In genomic region chr7:101837154-101837605, GRCm38 (mm10) we compare ENCODE assay signal across 8 mouse cellular contexts. TPM values are rescaled to one million over a fixed set of nuclear protein-coding genes. Genes with fewer than 3 reads are reported as not detected.
DNase-seq lines count a peak whose midpoint lies in the region; ATAC-seq lines count a peak whose summit lies in the region.

No protein-coding gene starts in this region.

- peaks cover 9% of the 10 kb centered on the region; the same call in 1 of the 2 replicates for H3K36me3 ChIP-seq in erythroblast, embryonic 14.5 days (ENCODE audit: control insufficient read depth)
- no peaks in the 10 kb centered on the region for H3K36me3 ChIP-seq in midbrain, embryonic 16.5 days (ENCODE audit: control insufficient read depth, insufficient read depth, low read length)

- H3K9me3 ChIP-seq in erythroblast, embryonic 14.5 days (ENCODE audit: control insufficient read depth, low read length), result no peaks in the 10 kb centered on the region
- H3K9me3 ChIP-seq in midbrain, embryonic 16.5 days (replicated peaks; ENCODE audit: control insufficient read depth, low read length, poor library complexity, severe bottlenecking), result no peaks in the 10 kb centered on the region

- peaks cover 23% of the 10 kb centered on the region for H3K4me1 ChIP-seq in erythroblast, embryonic 14.5 days (ENCODE audit: control insufficient read depth)
- H3K4me1 ChIP-seq in midbrain, embryonic 16.5 days (ENCODE audit: control insufficient read depth, insufficient read depth, low read length), result peaks cover 12% of the 10 kb centered on the region

- peak overlapping the region; percentile 97 for H3K4me2 ChIP-seq in midbrain, embryonic 16.5 days (ENCODE audit: low read length)

- peak overlapping the region; percentile 75 for H3K9ac ChIP-seq in midbrain, embryonic 16.5 days (ENCODE audit: low read depth, low read length)

- WGBS in midbrain, embryonic 16.5 days, result under 1% methylated on average over 20 of the region's 20 CpGs

- DNase-seq in thymus, postnatal 4 days, result peak; percentile 29
- no peak for DNase-seq in thymus, postnatal 36 days
- no peak for DNase-seq in spleen, adult 18-20 months
- DNase-seq in spleen, postnatal 14 days (ENCODE audit: low spot score in 2 of 2), result no peak

- ATAC-seq in erythroblast, adult 5-6 weeks (replicated peaks; ENCODE audit: low FRiP score, poor library complexity, severe bottlenecking), result no peak
- ATAC-seq in inflammation-experienced regulatory T-cells, adult 6 months, result peak; percentile 10
- peak; percentile 32; the same call in 1 of the 2 replicates for ATAC-seq in midbrain, embryonic 16.5 days

- peak overlapping the region; percentile 65 for H3K4me3 ChIP-seq in erythroblast, embryonic 14.5 days (replicated peaks)
- H3K4me3 ChIP-seq in midbrain, embryonic 16.5 days (ENCODE audit: low read depth, low read length), result peak overlapping the region; percentile 62

- peaks cover 47% of the 10 kb centered on the region for H3K27me3 ChIP-seq in erythroblast, embryonic 14.5 days (ENCODE audit: control insufficient read depth)
- peaks cover 4% of the 10 kb centered on the region for H3K27me3 ChIP-seq in midbrain, embryonic 16.5 days (ENCODE audit: control insufficient read depth, insufficient read depth, low read depth, low read length)

- peak overlapping the region; percentile 71 for H3K27ac ChIP-seq in midbrain, embryonic 16.5 days (ENCODE audit: low read length)

RNA-seq across cellular contexts. Expression of gene Inppl1, which starts 0.8 kb away (rescaled TPM):
- polyA plus RNA-seq in erythroblast, embryonic 14.5 days (2012), result 0.50 and 1.3 TPM in 2 replicates
- 0.58 and 5.6 TPM in 2 replicates for total RNA-seq in erythroblast, adult 5-6 weeks (2015; ENCODE audit: low replicate concordance)
- 1.4 and 18.0 TPM in 2 replicates for total RNA-seq in erythroblast, adult 5-6 weeks (2017; ENCODE audit: low replicate concordance)
- 1 to 10 TPM; 2.2 to 5.1 (median 4.0) TPM for polyA plus RNA-seq in inflammation-experienced regulatory T-cells, adult 6 months (2017; shearing (Covaris generic))
- 4.2 and 10.2 TPM in 2 replicates for polyA plus RNA-seq in midbrain, embryonic 16.5 days (2015; fragmentation: Nextera tagmentation; extraction: Ambion mirVana)

RNA-seq across cellular contexts. Expression of gene Phox2a, which starts 19.1 kb away (rescaled TPM):
- polyA plus RNA-seq in erythroblast, embryonic 14.5 days (2012), result not detected in 2 replicates
- total RNA-seq in erythroblast, adult 5-6 weeks (2015; ENCODE audit: low replicate concordance), result not detected in 2 replicates
- total RNA-seq in erythroblast, adult 5-6 weeks (2017; ENCODE audit: low replicate concordance), result not detected in 2 replicates
- not detected for polyA plus RNA-seq in inflammation-experienced regulatory T-cells, adult 6 months (2017; shearing (Covaris generic))
- polyA plus RNA-seq in midbrain, embryonic 16.5 days (2015; fragmentation: Nextera tagmentation; extraction: Ambion mirVana), result 0.21 TPM in 1 of 2 replicates, not detected in the other

RNA-seq across cellular contexts. Expression of gene Folr2, which starts 19.8 kb away (rescaled TPM):
- polyA plus RNA-seq in erythroblast, embryonic 14.5 days (2012), result not detected in 2 replicates
- 3.6 TPM in 1 of 2 replicates, not detected in the other for total RNA-seq in erythroblast, adult 5-6 weeks (2015; ENCODE audit: low replicate concordance)
- total RNA-seq in erythroblast, adult 5-6 weeks (2017; ENCODE audit: low replicate concordance), result not detected in 2 replicates
- not detected for polyA plus RNA-seq in inflammation-experienced regulatory T-cells, adult 6 months (2017; shearing (Covaris generic))
- 1.0 and 1.1 TPM in 2 replicates for polyA plus RNA-seq in midbrain, embryonic 16.5 days (2015; fragmentation: Nextera tagmentation; extraction: Ambion mirVana)

RNA-seq across cellular contexts. Expression of gene Anapc15, which starts 26.3 kb away (rescaled TPM):
- polyA plus RNA-seq in erythroblast, embryonic 14.5 days (2012), result 4.8 and 5.8 TPM in 2 replicates
- 14.2 and 28.4 TPM in 2 replicates for total RNA-seq in erythroblast, adult 5-6 weeks (2015; ENCODE audit: low replicate concordance)
- total RNA-seq in erythroblast, adult 5-6 weeks (2017; ENCODE audit: low replicate concordance), result 18.6 and 19.5 TPM in 2 replicates
- 10 to 100 TPM; 43.6 to 59.7 (median 52.5) TPM for polyA plus RNA-seq in inflammation-experienced regulatory T-cells, adult 6 months (2017; shearing (Covaris generic))
- 71.6 and 79.9 TPM in 2 replicates for polyA plus RNA-seq in midbrain, embryonic 16.5 days (2015; fragmentation: Nextera tagmentation; extraction: Ambion mirVana)

RNA-seq across cellular contexts. Expression of gene Folr1, which starts 33.4 kb away (rescaled TPM):
- not detected in 2 replicates for polyA plus RNA-seq in erythroblast, embryonic 14.5 days (2012)
- not detected in 2 replicates for total RNA-seq in erythroblast, adult 5-6 weeks (2015; ENCODE audit: low replicate concordance)
- not detected in 2 replicates for total RNA-seq in erythroblast, adult 5-6 weeks (2017; ENCODE audit: low replicate concordance)
- polyA plus RNA-seq in inflammation-experienced regulatory T-cells, adult 6 months (2017; shearing (Covaris generic)), result not detected
- polyA plus RNA-seq in midbrain, embryonic 16.5 days (2015; fragmentation: Nextera tagmentation; extraction: Ambion mirVana), result 23.7 and 24.2 TPM in 2 replicates
